Comparison of ENCODE assay signal across 22 mouse cellular contexts in the genomic region with DNA sequence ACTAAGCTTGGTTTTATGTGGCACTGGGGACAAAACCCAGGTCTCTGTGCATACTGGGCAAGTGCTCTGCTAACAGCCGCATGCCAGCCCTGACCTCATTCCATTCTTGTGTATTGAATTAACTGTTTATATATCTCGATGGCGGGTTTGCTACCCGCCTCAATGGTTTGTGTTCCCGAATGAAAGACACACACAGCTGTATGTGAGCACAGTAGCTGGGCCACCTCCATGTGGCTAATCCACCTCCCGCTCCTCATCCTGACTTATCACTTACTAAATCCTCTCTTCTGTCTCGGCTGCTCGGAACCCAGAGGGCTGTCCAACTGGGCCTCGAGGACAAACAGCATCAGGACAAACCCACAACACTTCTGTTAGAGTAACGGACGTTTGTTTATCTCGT. TPM values are rescaled to one million over a fixed set of nuclear protein-coding genes. Genes with fewer than 3 reads are reported as not detected.
A peak's percentile ranks its signal among the peaks of the same experiment; 100 is the strongest.
DNase-seq lines count a peak whose midpoint lies in the region; ATAC-seq and TF ChIP-seq lines count a peak whose summit lies in the region.
"Had no signal": no experiment of that assay in that cellular context is flagged by ENCODE, and none has a peak within 500 bp of the region (broad histone marks: within the 10 kb centered on the region; RNA-seq: fewer than 3 reads in every experiment).

No protein-coding gene starts in this region.

- ATAC-seq in heart, postnatal 0 days (ENCODE audit: insufficient read depth, low read depth) = no peak
- ATAC-seq in megakaryocyte, adult 5-6 weeks (ENCODE audit: poor library complexity, severe bottlenecking) = no peak
- no peak for ATAC-seq in limb, embryonic 13.5 days (ENCODE audit: low FRiP score, low read depth)
- ATAC-seq: CD4-positive, CD25-positive, alpha-beta regulatory T cell, adult 4 months; forebrain, embryonic 13.5 days; forebrain, postnatal 0 days; hindbrain, postnatal 0 days had no signal

- TF ChIP-seq EP300 in heart, postnatal 0 days (IDR thresholded peaks at IDR 0.05; ENCODE audit: low read depth) = no peak

- 63% methylated on average over 12 of the region's 12 CpGs for WGBS in heart, postnatal 0 days
- 84% methylated on average over 12 of the region's 12 CpGs for whole genome bisulfite sequencing in limb, embryonic 10.5 days
- 67% methylated on average over 12 of the region's 12 CpGs for WGBS in limb, embryonic 13.5 days

- H3K27me3 ChIP-seq in heart, postnatal 0 days (ENCODE audit: control insufficient read depth, insufficient read depth, low read length) = no peaks in the 10 kb centered on the region
- no peaks in the 10 kb centered on the region for H3K27me3 ChIP-seq in megakaryocyte, embryonic 14.5 days (replicated peaks)
- H3K27me3 ChIP-seq in limb, embryonic 10.5 days (ENCODE audit: low read depth, poor library complexity, severe bottlenecking) = no peaks in the 10 kb centered on the region
- H3K27me3 ChIP-seq in limb, embryonic 13.5 days = no peaks in the 10 kb centered on the region
- H3K27me3 ChIP-seq: forebrain, embryonic 13.5 days; heart, embryonic 15.5 days; hindbrain, embryonic 12.5 days had no signal

- no peak overlapping the region for H3K4me3 ChIP-seq in heart, postnatal 0 days (ENCODE audit: low read depth, low read length)
- H3K4me3 ChIP-seq in megakaryocyte, embryonic 14.5 days (replicated peaks) = peak overlapping the region; percentile 39
- H3K4me3 ChIP-seq in limb, embryonic 10.5 days = no peak overlapping the region
- H3K4me3 ChIP-seq in limb, embryonic 13.5 days = no peak overlapping the region
- H3K4me3 ChIP-seq: forebrain, embryonic 13.5 days; heart, embryonic 15.5 days; hindbrain, embryonic 12.5 days had no signal

- DNase-seq in heart, postnatal 0 days (ENCODE audit: low spot score) = no peak
- no peak for DNase-seq in heart, postnatal 25 days (ENCODE audit: low spot score)
- no peak for DNase-seq in limb, embryonic 10.5 days (ENCODE audit: low spot score)
- no peak for DNase-seq in spleen, postnatal 36 days (ENCODE audit: low spot score in 2 of 2)
- DNase-seq: adrenal gland, adult 8-10 months; cerebellum, adult 11 months; cerebellum, adult 8-10 months; cerebellum, postnatal 25 days; forebrain, postnatal 0 days; gastrocnemius, postnatal 25 days; heart, adult 11 months; heart, postnatal 36 days had no signal

- H3K9ac ChIP-seq in heart, postnatal 0 days (replicated peaks; ENCODE audit: low read depth, low read length) = no peak overlapping the region
- no peak overlapping the region for H3K9ac ChIP-seq in limb, embryonic 13.5 days
- H3K9ac ChIP-seq: forebrain, embryonic 13.5 days; forebrain, postnatal 0 days; heart, embryonic 15.5 days; hindbrain, embryonic 12.5 days had no signal

- peaks cover 29% of the 10 kb centered on the region for H3K4me1 ChIP-seq in heart, postnatal 0 days (ENCODE audit: control insufficient read depth, insufficient read depth)
- H3K4me1 ChIP-seq in megakaryocyte, embryonic 14.5 days = peaks cover 100% of the 10 kb centered on the region
- H3K4me1 ChIP-seq in limb, embryonic 10.5 days = peaks cover 60% of the 10 kb centered on the region
- H3K4me1 ChIP-seq in limb, embryonic 13.5 days = peaks cover 69% of the 10 kb centered on the region

- no peaks in the 10 kb centered on the region for H3K9me3 ChIP-seq in heart, postnatal 0 days (replicated peaks; ENCODE audit: control insufficient read depth, low read length)
- no peaks in the 10 kb centered on the region for H3K9me3 ChIP-seq in megakaryocyte, embryonic 14.5 days
- H3K9me3 ChIP-seq in limb, embryonic 10.5 days (replicated peaks) = no peaks in the 10 kb centered on the region
- no peaks in the 10 kb centered on the region for H3K9me3 ChIP-seq in limb, embryonic 13.5 days
- H3K9me3 ChIP-seq: forebrain, embryonic 13.5 days; G1E; heart, embryonic 15.5 days; hindbrain, embryonic 12.5 days had no signal

- intact Hi-C loops in heart, postnatal 25 days (cut with DNase I) = no loop called here

- peak overlapping the region; percentile 26; the same call in 1 of the 2 replicates for H3K27ac ChIP-seq in heart, postnatal 0 days (ENCODE audit: low read depth)
- H3K27ac ChIP-seq in limb, embryonic 10.5 days = peak overlapping the region; percentile 15; the same call in 1 of the 2 replicates
- H3K27ac ChIP-seq in limb, embryonic 13.5 days = peak overlapping the region; percentile 22; the same call in 1 of the 2 replicates
- H3K27ac ChIP-seq: forebrain, embryonic 13.5 days; heart, embryonic 15.5 days; hindbrain, embryonic 12.5 days; hindbrain, postnatal 0 days had no signal

- no peak for TF ChIP-seq CTCF in heart, postnatal 0 days (IDR thresholded peaks at IDR 0.05; ENCODE audit: low read depth)

- H3K36me3 ChIP-seq in heart, postnatal 0 days (replicated peaks; ENCODE audit: control insufficient read depth, insufficient read depth, low read length) = no peaks in the 10 kb centered on the region; the same call in 1 of the 2 replicates
- peaks cover 87% of the 10 kb centered on the region for H3K36me3 ChIP-seq in megakaryocyte, embryonic 14.5 days (replicated peaks; ENCODE audit: low read length)
- H3K36me3 ChIP-seq in limb, embryonic 10.5 days = peaks cover 20% of the 10 kb centered on the region
- H3K36me3 ChIP-seq in limb, embryonic 13.5 days = peaks cover 24% of the 10 kb centered on the region
- H3K36me3 ChIP-seq: heart, embryonic 15.5 days; hindbrain, embryonic 12.5 days had no signal

- no peak overlapping the region for H3K4me2 ChIP-seq in heart, postnatal 0 days (ENCODE audit: low read depth, low read length)
- no peak overlapping the region for H3K4me2 ChIP-seq in limb, embryonic 13.5 days (replicated peaks)
- H3K4me2 ChIP-seq: forebrain, embryonic 13.5 days; heart, embryonic 11.5 days; heart, embryonic 15.5 days; hindbrain, embryonic 12.5 days had no signal

RNA-seq across cellular contexts. Expression of a gene that starts 16.6 kb away (rescaled TPM):
- 6.6 and 23.1 TPM in 2 replicates for total RNA-seq in heart, postnatal 0 days (2014; rRNA removed; ENCODE audit: low replicate concordance)
- 0.99 and 1.4 TPM in 2 replicates for polyA plus RNA-seq in heart, postnatal 0 days (2015; fragmentation: Nextera tagmentation; extraction: Ambion mirVana)
- total RNA-seq in heart, postnatal 25 days (2021) = 10 to 100 TPM; 40.4 to 40.6 TPM
- polyA plus RNA-seq in megakaryocyte, embryonic 14.5 days (2012; ENCODE audit: insufficient read depth, low replicate concordance) = 132 and 226 TPM in 2 replicates
- total RNA-seq in megakaryocyte, adult 5-6 weeks (2015) = 19.5 and 19.6 TPM in 2 replicates
- total RNA-seq in megakaryocyte, adult 5-6 weeks (2017) = 4.4 and 8.2 TPM in 2 replicates
- 1.9 and 2.3 TPM in 2 replicates for polyA plus RNA-seq in limb, embryonic 10.5 days (2016; fragmentation: Nextera tagmentation; extraction: Ambion mirVana)
- 3.0 and 3.4 TPM in 2 replicates for polyA plus RNA-seq in limb, embryonic 13.5 days (2015; fragmentation: Nextera tagmentation; extraction: Ambion mirVana)

RNA-seq across cellular contexts. Expression of a gene that starts 41.5 kb away (rescaled TPM):
- 3.5 and 5.8 TPM in 2 replicates for total RNA-seq in heart, postnatal 0 days (2014; rRNA removed; ENCODE audit: low replicate concordance)
- 2.5 and 2.8 TPM in 2 replicates for polyA plus RNA-seq in heart, postnatal 0 days (2015; fragmentation: Nextera tagmentation; extraction: Ambion mirVana)
- 1 to 10 TPM; 2.4 to 2.8 TPM for total RNA-seq in heart, postnatal 25 days (2021)
- 90.3 and 202 TPM in 2 replicates for polyA plus RNA-seq in megakaryocyte, embryonic 14.5 days (2012; ENCODE audit: insufficient read depth, low replicate concordance)
- 35.4 and 40.7 TPM in 2 replicates for total RNA-seq in megakaryocyte, adult 5-6 weeks (2015)
- total RNA-seq in megakaryocyte, adult 5-6 weeks (2017) = 91.5 and 92.6 TPM in 2 replicates
- 6.8 and 11.1 TPM in 2 replicates for polyA plus RNA-seq in limb, embryonic 10.5 days (2016; fragmentation: Nextera tagmentation; extraction: Ambion mirVana)
- polyA plus RNA-seq in limb, embryonic 13.5 days (2015; fragmentation: Nextera tagmentation; extraction: Ambion mirVana) = 10.8 and 12.1 TPM in 2 replicates

Comparison
In these comparisons a context has a peak if more than half of its experiments do, and no peak if none do; other contexts are left out.
1. RNA of a gene that starts 16.6 kb away (polyA plus RNA-seq): 132 to 226 TPM in megakaryocyte, embryonic 14.5 days; 3.0 to 3.4 TPM in limb, embryonic 13.5 days, 1.9 to 2.3 TPM in limb, embryonic 10.5 days and 0.99 to 1.4 TPM in heart, postnatal 0 days; every median in the first group is over 10 times any median in the second.
2. Peak in every context shown above with its lines, with median percentiles within 50 percentile points of each other: H3K27ac ChIP-seq.